Mouse (Mus musculus): ENCODE measurements around the gene Btn2a2.

DNA sequence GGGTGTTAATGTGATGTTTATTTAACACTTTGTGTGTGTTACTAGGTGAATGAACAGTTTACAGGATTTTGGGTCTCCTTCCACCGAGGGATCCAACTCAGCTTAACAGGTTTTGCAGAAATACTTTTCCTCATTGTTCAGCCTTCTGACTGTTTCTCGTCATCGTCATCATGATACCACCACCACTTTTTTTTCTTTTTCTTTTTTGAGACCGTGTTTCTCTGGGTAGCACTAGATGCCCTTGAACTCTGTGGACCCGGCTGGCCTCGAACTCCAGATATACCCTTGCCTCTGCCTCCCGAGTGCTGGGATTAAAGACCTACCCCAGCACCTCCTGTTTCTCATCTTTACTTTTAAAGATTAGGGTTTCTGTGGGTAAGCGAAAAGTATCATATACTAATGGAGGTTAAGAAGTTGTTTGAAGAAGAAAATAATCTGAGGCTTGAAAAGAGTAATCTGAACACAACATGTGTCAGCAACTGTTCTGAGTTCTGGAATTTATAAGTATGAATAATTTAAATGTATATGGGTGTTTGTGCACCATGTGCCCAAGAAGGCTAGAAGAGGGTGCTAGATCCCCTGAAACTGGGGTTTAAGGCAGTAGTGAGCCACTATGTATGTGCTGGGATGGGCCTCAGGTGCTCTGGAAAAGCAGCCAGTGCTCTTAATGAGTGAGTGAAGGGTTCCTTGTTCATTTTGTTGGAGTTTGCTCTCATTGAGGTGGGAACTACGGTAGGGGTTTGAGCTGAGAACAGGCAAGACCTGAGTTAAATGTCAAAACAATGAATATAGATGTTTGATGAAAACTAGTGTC lies 43.8 kb upstream of the Btn2a2 start:
- no peak for TF ChIP-seq CTCF (conservative IDR thresholded peaks at IDR 0.05 in 1 of 2, IDR thresholded peaks at IDR 0.05 in 1 of 2; ENCODE audit: low read depth in 2 of 2, low read length in 2 of 2)
- TF ChIP-seq E2F4 (IDR thresholded peaks at IDR 0.05; ENCODE audit: insufficient replicate concordance, low read depth, low read length) = no peak
- no peak for TF ChIP-seq TCF12 (IDR thresholded peaks at IDR 0.05; ENCODE audit: low read depth, low read length)
- TF ChIP-seq EP300 (IDR thresholded peaks at IDR 0.05; ENCODE audit: low read length) = no peak
- TF ChIP-seq POLR2A (IDR thresholded peaks at IDR 0.05; ENCODE audit: low read depth, low read length) = no peak
- TF ChIP-seq ZKSCAN1 (IDR thresholded peaks at IDR 0.05; ENCODE audit: borderline replicate concordance, low read depth, low read length) = no peak
